In genomic region chr7:113105359-113105758, GRCm38 (mm10) we compare ENCODE assay signal across 21 mouse cellular contexts.
DNase-seq lines count a peak whose midpoint lies in the region; ATAC-seq and TF ChIP-seq lines count a peak whose summit lies in the region.
"Had no signal": no experiment of that assay in that cellular context is flagged by ENCODE, and none has a peak within 500 bp of the region (broad histone marks: within the 10 kb centered on the region; RNA-seq: fewer than 3 reads in every experiment).

No protein-coding gene starts in this region.

- H3K36me3 ChIP-seq in E14TG2a.4 (ENCODE audit: insufficient read depth, low read length): no peaks in the 10 kb centered on the region
- no peaks in the 10 kb centered on the region for H3K36me3 ChIP-seq in ES-E14 (ENCODE audit: control insufficient read depth, insufficient read depth, low read length, poor library complexity, severe bottlenecking)
- no peaks in the 10 kb centered on the region for H3K36me3 ChIP-seq in stomach, postnatal 0 days (ENCODE audit: control insufficient read depth, insufficient read depth, low read length)
- H3K36me3 ChIP-seq: embryonic facial prominence, embryonic 13.5 days; limb, embryonic 12.5 days; midbrain, embryonic 12.5 days had no signal

- H3K9ac ChIP-seq in ES-E14 (ENCODE audit: insufficient read depth, low read depth, low read length, poor library complexity, severe bottlenecking): no peak overlapping the region
- no peak overlapping the region for H3K9ac ChIP-seq in stomach, postnatal 0 days (ENCODE audit: low read length)
- H3K9ac ChIP-seq: embryonic facial prominence, embryonic 13.5 days; limb, embryonic 12.5 days; midbrain, embryonic 12.5 days had no signal

- no peak overlapping the region for H3K27ac ChIP-seq in layer of hippocampus, adult 2 months
- H3K27ac ChIP-seq in ES-E14 (ENCODE audit: insufficient read depth, low read depth, low read length, poor library complexity, severe bottlenecking): no peak overlapping the region
- no peak overlapping the region for H3K27ac ChIP-seq in stomach, postnatal 0 days (replicated peaks)
- H3K27ac ChIP-seq: embryonic facial prominence, embryonic 13.5 days; limb, embryonic 12.5 days; midbrain, embryonic 12.5 days had no signal

- 47% methylated on average over 1 of the region's 1 CpGs for WGBS in stomach, postnatal 0 days

- no peak for TF ChIP-seq EP300 in stomach, postnatal 0 days (optimal IDR thresholded peaks at IDR 0.05)

- ATAC-seq in stomach, postnatal 0 days (ENCODE audit: low FRiP score, low TSS enrichment): no peak
- ATAC-seq: forebrain, embryonic 16.5 days had no signal

- H3K27me3 ChIP-seq in E14TG2a.4 (ENCODE audit: insufficient read depth, low read length): no peaks in the 10 kb centered on the region
- no peaks in the 10 kb centered on the region for H3K27me3 ChIP-seq in stomach, postnatal 0 days (ENCODE audit: control insufficient read depth, insufficient read depth, low read length)
- H3K27me3 ChIP-seq: CH12.LX; embryonic facial prominence, embryonic 13.5 days; limb, embryonic 12.5 days; megakaryocyte, embryonic 14.5 days; midbrain, embryonic 12.5 days had no signal

- in situ Hi-C loops in ES-E14 (cut with MboI; ENCODE audit: low sequenced_read_pairs in 2 of 2, unreplicated experiment in 2 of 2): no loop called here

- no peak for DNase-seq in layer of hippocampus, adult 2 months (ENCODE audit: low spot score in 2 of 2)
- DNase-seq in layer of hippocampus, adult 8-10 months (ENCODE audit: low spot score in 2 of 2): no peak
- DNase-seq in ES-E14 (ENCODE audit: low read depth, low spot score): peak; percentile 30
- DNase-seq in stomach, postnatal 0 days (ENCODE audit: low spot score): no peak
- DNase-seq in T-cell, adult 2 months (ENCODE audit: low spot score): no peak
- DNase-seq: adrenal gland, postnatal 25 days; cerebellum, adult 18-20 months; cerebellum, postnatal 10 days; kidney, adult 11 months; kidney, postnatal 36 days; layer of hippocampus, adult 9-11 months; lung, postnatal 36 days; thymus, postnatal 4 days had no signal

- H3K4me1 ChIP-seq in E14TG2a.4 (replicated peaks; ENCODE audit: low read depth, low read length): peaks cover 17% of the 10 kb centered on the region
- no peaks in the 10 kb centered on the region for H3K4me1 ChIP-seq in ES-E14 (ENCODE audit: control insufficient read depth in 2 of 2, insufficient read depth in 2 of 2, low read length in 2 of 2, poor library complexity in 1 of 2)
- no peaks in the 10 kb centered on the region; the same call in 1 of the 2 replicates for H3K4me1 ChIP-seq in stomach, postnatal 0 days (replicated peaks; ENCODE audit: control insufficient read depth, insufficient read depth)
- H3K4me1 ChIP-seq: limb, embryonic 12.5 days; megakaryocyte, embryonic 14.5 days; midbrain, embryonic 12.5 days had no signal

- H3K4me3 ChIP-seq in layer of hippocampus, adult 2 months: no peak overlapping the region
- H3K4me3 ChIP-seq in E14TG2a.4 (replicated peaks; ENCODE audit: low read length): no peak overlapping the region
- H3K4me3 ChIP-seq in ES-E14 (ENCODE audit: insufficient read depth in 1 of 2, low read depth in 1 of 2, low read length in 2 of 2, poor library complexity in 1 of 2, severe bottlenecking in 1 of 2): no peak overlapping the region
- H3K4me3 ChIP-seq in stomach, postnatal 0 days (ENCODE audit: low read depth, low read length): no peak overlapping the region
- H3K4me3 ChIP-seq: embryonic facial prominence, embryonic 13.5 days; limb, embryonic 12.5 days; megakaryocyte, embryonic 14.5 days; midbrain, embryonic 12.5 days had no signal

- no peak overlapping the region for H3K4me2 ChIP-seq in stomach, postnatal 0 days (replicated peaks; ENCODE audit: low read depth)
- H3K4me2 ChIP-seq: embryonic facial prominence, embryonic 13.5 days; limb, embryonic 12.5 days; liver, embryonic 11.5 days; midbrain, embryonic 12.5 days had no signal

- H3K9me3 ChIP-seq in E14TG2a.4 (ENCODE audit: low read length) (no peaks in the 10 kb centered on the region), ES-E14 (ENCODE audit: control insufficient read depth, insufficient read depth, low read depth, low read length) (no peaks in the 10 kb centered on the region)
- no peaks in the 10 kb centered on the region for H3K9me3 ChIP-seq in stomach, postnatal 0 days (ENCODE audit: control insufficient read depth, low read length)
- H3K9me3 ChIP-seq: embryonic facial prominence, embryonic 13.5 days; limb, embryonic 12.5 days; midbrain, embryonic 12.5 days had no signal

- peak; percentile 60 for TF ChIP-seq CTCF in layer of hippocampus, adult 2 months (conservative IDR thresholded peaks at IDR 0.05)
- peak; percentile 86 for TF ChIP-seq CTCF in E14TG2a.4 (conservative IDR thresholded peaks at IDR 0.05; ENCODE audit: low read length)
- peak; percentile 39; the same call in 1 of the 2 replicates for TF ChIP-seq CTCF in stomach, postnatal 0 days (IDR thresholded peaks at IDR 0.05; ENCODE audit: low read depth)

TF ChIP-seq in ES-E14, 5 proteins besides CTCF, POLR2A, EP300 and RAD21:
- no peak for TF ChIP-seq HCFC1 (IDR thresholded peaks at IDR 0.05; ENCODE audit: borderline replicate concordance, insufficient read depth, low read length)
- peak; percentile 15; the same call in 1 of the 2 replicates for TF ChIP-seq ZC3H11A (IDR thresholded peaks at IDR 0.05; ENCODE audit: borderline replicate concordance, low read depth, low read length)
- no peak for TF ChIP-seq MAFK (IDR thresholded peaks at IDR 0.05; ENCODE audit: insufficient read depth, low read depth, low read length)
- TF ChIP-seq ZNF384 (IDR thresholded peaks at IDR 0.05; ENCODE audit: low read depth, low read length): no peak
- TF ChIP-seq CHD2 (IDR thresholded peaks at IDR 0.05; ENCODE audit: low read depth, low read length): no peak
